In genomic region chr10:59570780-59571179, GRCm38 (mm10) we compare ENCODE assay signal across 14 mouse cellular contexts. TPM values are rescaled to one million over a fixed set of nuclear protein-coding genes. Genes with fewer than 3 reads are reported as not detected.
A peak's percentile ranks its signal among the peaks of the same experiment; 100 is the strongest.
DNase-seq lines count a peak whose midpoint lies in the region; ATAC-seq and TF ChIP-seq lines count a peak whose summit lies in the region.
"Had no signal": no experiment of that assay in that cellular context is flagged by ENCODE, and none has a peak within 500 bp of the region (broad histone marks: within the 10 kb centered on the region; RNA-seq: fewer than 3 reads in every experiment).

No protein-coding gene starts in this region.

- no peak overlapping the region for H3K4me3 ChIP-seq in neural tube, embryonic 15.5 days (replicated peaks)
- no peak overlapping the region for H3K4me3 ChIP-seq in liver, postnatal 0 days (ENCODE audit: low read depth, low read length)
- no peak overlapping the region for H3K4me3 ChIP-seq in midbrain, embryonic 11.5 days (ENCODE audit: low read depth, low read length)
- H3K4me3 ChIP-seq in midbrain, embryonic 10.5 days: no peak overlapping the region
- no peak overlapping the region for H3K4me3 ChIP-seq in hindbrain, embryonic 11.5 days (ENCODE audit: low read depth, low read length)
- H3K4me3 ChIP-seq: hindbrain, embryonic 10.5 days had no signal

- DNase-seq in heart, adult 11 months: peak; percentile 85
- no peak for DNase-seq in heart, postnatal 25 days (ENCODE audit: low spot score)
- no peak for DNase-seq in neural tube, embryonic 10.5 days (ENCODE audit: extremely low spot score, low spot score)
- DNase-seq in liver, postnatal 0 days: no peak
- no peak for DNase-seq in midbrain, embryonic 11.5 days (ENCODE audit: low spot score, missing footprints)
- no peak for DNase-seq in midbrain, embryonic 10.5 days (ENCODE audit: low spot score)
- DNase-seq in hindbrain, embryonic 11.5 days (ENCODE audit: low spot score): no peak
- DNase-seq: midbrain, embryonic 14.5 days had no signal

- H3K4me2 ChIP-seq in neural tube, embryonic 15.5 days: no peak overlapping the region
- peak overlapping the region; percentile 14; the same call in 1 of the 2 replicates for H3K4me2 ChIP-seq in liver, postnatal 0 days (ENCODE audit: low read depth, low read length)
- H3K4me2 ChIP-seq in midbrain, embryonic 11.5 days: no peak overlapping the region
- no peak overlapping the region for H3K4me2 ChIP-seq in hindbrain, embryonic 11.5 days (replicated peaks; ENCODE audit: low read depth, low read length)

- 0 out of 2 replicates have a peak overlapping the region, but pooled peaks have one; percentile 18 for H3K27ac ChIP-seq in neural tube, embryonic 15.5 days (replicated peaks)
- peak overlapping the region; percentile 52 for H3K27ac ChIP-seq in liver, postnatal 0 days (ENCODE audit: low read depth)
- H3K27ac ChIP-seq in midbrain, embryonic 11.5 days (ENCODE audit: low read depth, low read length): no peak overlapping the region
- H3K27ac ChIP-seq in midbrain, embryonic 10.5 days (replicated peaks): no peak overlapping the region
- H3K27ac ChIP-seq in hindbrain, embryonic 11.5 days (ENCODE audit: low read depth, low read length): no peak overlapping the region
- H3K27ac ChIP-seq: hindbrain, embryonic 10.5 days had no signal

- no peaks in the 10 kb centered on the region for H3K27me3 ChIP-seq in neural tube, embryonic 15.5 days (replicated peaks)
- no peaks in the 10 kb centered on the region for H3K27me3 ChIP-seq in liver, postnatal 0 days (ENCODE audit: insufficient read depth, low read length)
- no peaks in the 10 kb centered on the region for H3K27me3 ChIP-seq in midbrain, embryonic 11.5 days (ENCODE audit: control insufficient read depth, insufficient read depth, low read length)
- no peaks in the 10 kb centered on the region for H3K27me3 ChIP-seq in midbrain, embryonic 10.5 days (ENCODE audit: low read depth, poor library complexity, severe bottlenecking)
- H3K27me3 ChIP-seq in hindbrain, embryonic 11.5 days (ENCODE audit: control insufficient read depth, insufficient read depth, low read length): no peaks in the 10 kb centered on the region

- H3K36me3 ChIP-seq in neural tube, embryonic 15.5 days: no peaks in the 10 kb centered on the region
- no peaks in the 10 kb centered on the region for H3K36me3 ChIP-seq in liver, postnatal 0 days (replicated peaks; ENCODE audit: insufficient read depth, low read length)
- no peaks in the 10 kb centered on the region for H3K36me3 ChIP-seq in midbrain, embryonic 11.5 days (ENCODE audit: control insufficient read depth, insufficient read depth, low read length)
- 0 out of 2 replicates have a peak, but pooled peaks cover 8% of the 10 kb centered on the region for H3K36me3 ChIP-seq in midbrain, embryonic 10.5 days
- no peaks in the 10 kb centered on the region for H3K36me3 ChIP-seq in hindbrain, embryonic 11.5 days (ENCODE audit: control insufficient read depth, insufficient read depth, low read length)
- H3K36me3 ChIP-seq: hindbrain, embryonic 10.5 days had no signal

- H3K9ac ChIP-seq in neural tube, embryonic 15.5 days (replicated peaks): no peak overlapping the region
- no peak overlapping the region for H3K9ac ChIP-seq in liver, postnatal 0 days (replicated peaks)
- no peak overlapping the region for H3K9ac ChIP-seq in midbrain, embryonic 11.5 days (ENCODE audit: low read length)
- H3K9ac ChIP-seq in hindbrain, embryonic 11.5 days (ENCODE audit: low read depth, low read length): no peak overlapping the region

- peaks cover 7% of the 10 kb centered on the region; the same call in 1 of the 2 replicates for H3K4me1 ChIP-seq in neural tube, embryonic 15.5 days
- peaks cover 18% of the 10 kb centered on the region for H3K4me1 ChIP-seq in liver, postnatal 0 days (ENCODE audit: insufficient read depth)
- peaks cover 3% of the 10 kb centered on the region; the same call in 1 of the 2 replicates for H3K4me1 ChIP-seq in midbrain, embryonic 11.5 days (ENCODE audit: control insufficient read depth, insufficient read depth, low read length)
- H3K4me1 ChIP-seq in midbrain, embryonic 10.5 days: peaks cover 5% of the 10 kb centered on the region
- H3K4me1 ChIP-seq in hindbrain, embryonic 11.5 days (replicated peaks; ENCODE audit: control insufficient read depth, insufficient read depth, low read length): 0 out of 2 replicates have a peak, but pooled peaks cover 2% of the 10 kb centered on the region

- WGBS in neural tube, embryonic 15.5 days: 89% methylated on average over 2 of the region's 2 CpGs
- WGBS in liver, postnatal 0 days (ENCODE audit: insufficient replicate concordance): 51% methylated on average over 2 of the region's 2 CpGs
- 79% methylated on average over 2 of the region's 2 CpGs for WGBS in midbrain, embryonic 11.5 days
- WGBS in midbrain, embryonic 10.5 days: 78% methylated on average over 2 of the region's 2 CpGs
- WGBS in hindbrain, embryonic 11.5 days: 90% methylated on average over 2 of the region's 2 CpGs

- TF ChIP-seq EP300 in liver, postnatal 0 days (IDR thresholded peaks at IDR 0.05; ENCODE audit: low read depth): no peak

- H3K9me3 ChIP-seq in neural tube, embryonic 15.5 days (replicated peaks): no peaks in the 10 kb centered on the region
- H3K9me3 ChIP-seq in liver, postnatal 0 days (ENCODE audit: low read length): 0 out of 2 replicates have a peak, but pooled peaks cover 2% of the 10 kb centered on the region
- no peaks in the 10 kb centered on the region; the same call in 1 of the 2 replicates for H3K9me3 ChIP-seq in midbrain, embryonic 11.5 days (ENCODE audit: control insufficient read depth, low read length)
- H3K9me3 ChIP-seq in midbrain, embryonic 10.5 days (replicated peaks): peaks cover 21% of the 10 kb centered on the region; the same call in 1 of the 2 replicates
- no peaks in the 10 kb centered on the region for H3K9me3 ChIP-seq in hindbrain, embryonic 11.5 days (ENCODE audit: control insufficient read depth, low read length)

- intact Hi-C loops in heart, postnatal 25 days (cut with DNase I): no loop called here

- ATAC-seq in neural tube, embryonic 15.5 days (ENCODE audit: low FRiP score): no peak
- 0 out of 2 replicates have a peak, but pooled peaks have one; percentile 33 for ATAC-seq in liver, postnatal 0 days
- ATAC-seq in midbrain, embryonic 11.5 days (ENCODE audit: low FRiP score): no peak
- no peak for ATAC-seq in hindbrain, embryonic 11.5 days (ENCODE audit: low FRiP score)

- no peak for TF ChIP-seq CTCF in liver, postnatal 0 days (IDR thresholded peaks at IDR 0.05; ENCODE audit: low read depth)

RNA-seq across cellular contexts. Expression of gene Gm10322, which starts 45.1 kb away (rescaled TPM):
- total RNA-seq in heart, postnatal 25 days (2021): not detected
- not detected in 2 replicates for polyA plus RNA-seq in neural tube, embryonic 15.5 days (2015; fragmentation: Nextera tagmentation; extraction: Ambion mirVana)
- not detected in 2 replicates for polyA plus RNA-seq in liver, postnatal 0 days (2015; fragmentation: Nextera tagmentation; extraction: Ambion mirVana)
- not detected in 2 replicates for polyA plus RNA-seq in midbrain, embryonic 11.5 days (2014; fragmentation: Nextera tagmentation; extraction: Ambion mirVana)
- not detected in 2 replicates for polyA plus RNA-seq in midbrain, embryonic 10.5 days (2016; fragmentation: Nextera tagmentation; extraction: Ambion mirVana)
- not detected in 2 replicates for polyA plus RNA-seq in hindbrain, embryonic 11.5 days (2014; fragmentation: Nextera tagmentation; extraction: Ambion mirVana)
- total RNA-seq: G1E; layer of hippocampus, postnatal 14 days had no signal
- polyA plus RNA-seq: G1E; hindbrain, embryonic 10.5 days; kidney, embryonic 16.5 days; liver, embryonic 16.5 days; midbrain, embryonic 14.5 days had no signal

RNA-seq across cellular contexts. Expression of gene Mcu, which starts 45.7 kb away (rescaled TPM):
- 10 to 100 TPM; 21.3 to 22.6 TPM for total RNA-seq in heart, postnatal 25 days (2021)
- 49.2 and 51.7 TPM in 2 replicates for polyA plus RNA-seq in neural tube, embryonic 15.5 days (2015; fragmentation: Nextera tagmentation; extraction: Ambion mirVana)
- polyA plus RNA-seq in liver, postnatal 0 days (2015; fragmentation: Nextera tagmentation; extraction: Ambion mirVana): 11.8 and 13.5 TPM in 2 replicates
- 17.7 and 18.4 TPM in 2 replicates for polyA plus RNA-seq in midbrain, embryonic 11.5 days (2014; fragmentation: Nextera tagmentation; extraction: Ambion mirVana)
- 18.5 and 18.6 TPM in 2 replicates for polyA plus RNA-seq in midbrain, embryonic 10.5 days (2016; fragmentation: Nextera tagmentation; extraction: Ambion mirVana)
- polyA plus RNA-seq in hindbrain, embryonic 11.5 days (2014; fragmentation: Nextera tagmentation; extraction: Ambion mirVana): 21.8 and 24.7 TPM in 2 replicates

Comparison
In these comparisons a context has a peak if more than half of its experiments do, and no peak if none do; other contexts are left out.
1. H3K27ac ChIP-seq: peak in neural tube, embryonic 15.5 days (single experiment) and liver, postnatal 0 days (single experiment); none in midbrain, embryonic 11.5 days (single experiment), midbrain, embryonic 10.5 days (single experiment) and hindbrain, embryonic 11.5 days (single experiment).